Mouse (Mus musculus): ENCODE measurements at regions not wholly inside any gene's neighbourhood (a gene's known extent, or its start where the extent isn't known, plus 50 kb on each side); places are given as distances from the start of the nearest gene placed in this dataset.

GRCm38 (mm10) chr11:64643171-64643570 is 206.7 kb upstream of the F930015N05Rik start:
- no peak for TF ChIP-seq CTCF (conservative IDR thresholded peaks at IDR 0.05; ENCODE audit: low read length)
- TF ChIP-seq POU5F1 (IDR thresholded peaks at IDR 0.05; ENCODE audit: borderline replicate concordance, low read length) = no peak

Measured in E14TG2a.4 (cell line).